Mouse (Mus musculus) myocyte (in vitro differentiated cells): Measurements from ENCODE around the gene Olfr186. TPM values are rescaled to one million over a fixed set of nuclear protein-coding genes. Genes with fewer than 3 reads are reported as not detected.
"Not testable (repeated sequence)": the region's sequence is repeated elsewhere in the genome, so short reads cannot be mapped to it uniquely, and the experiment has no call there.

Experiments used
- H3K27me3 ChIP-seq: one replicate; pipeline ENCODE4 v1.6.1; 2011; ENCODE audit not compliant: control insufficient read depth, insufficient read depth, insufficient read length
- H3K36me3 ChIP-seq: one replicate; pipeline ENCODE4 v1.6.1; 2011; ENCODE audit not compliant: control insufficient read depth, insufficient read depth
- H3K4me2 ChIP-seq: one replicate; pipeline ENCODE4 v1.6.1; 2011; ENCODE audit warnings: low read depth, control low read depth
- H3K4me3 ChIP-seq: one replicate; pipeline ENCODE4 v1.5.1; 2011; ENCODE audit warnings: mild to moderate bottlenecking, control low read depth, moderate library complexity
- H3K79me2 ChIP-seq: one replicate; pipeline ENCODE4 v1.6.1; 2011; ENCODE audit not compliant: control insufficient read depth, insufficient read depth
- H3ac ChIP-seq: one replicate; pipeline ENCODE4 v1.6.1; 2011; ENCODE audit not compliant: control insufficient read depth, insufficient read length
- CEBPB ChIP-seq: IDR thresholded peaks from 2 replicates; pipeline ENCODE4 v1.6.1; 2011; ENCODE audit warnings: mild to moderate bottlenecking, moderate library complexity; ENCODE audit not compliant: poor library complexity, insufficient read depth, severe bottlenecking
- E2F4 ChIP-seq: IDR thresholded peaks from one replicate; pipeline ENCODE4 v1.6.1; 2011; ENCODE audit warnings: mild to moderate bottlenecking, control low read depth, moderate library complexity; ENCODE audit not compliant: insufficient read depth
- MAX ChIP-seq: IDR thresholded peaks from one replicate; pipeline ENCODE4 v1.6.1; 2011; ENCODE audit warnings: low read depth, mild to moderate bottlenecking, control low read depth
- MYOD1 ChIP-seq, 3 experiments: IDR thresholded peaks; one replicate each; pipeline ENCODE4 v1.6.1; 2011; ENCODE audit warnings: control low read depth in 2 of 3, low read depth in 2 of 3, mild to moderate bottlenecking in 2 of 3, moderate library complexity in 1 of 3; ENCODE audit not compliant: insufficient read length in 2 of 3, control insufficient read depth in 1 of 3
- MYOG ChIP-seq, 3 experiments: IDR thresholded peaks; one replicate each; pipeline ENCODE4 v1.6.1; 2011; ENCODE audit warnings: control low read depth in 2 of 3, low read depth in 2 of 3, mild to moderate bottlenecking in 2 of 3; ENCODE audit not compliant: insufficient read length in 2 of 3, control insufficient read depth in 1 of 3, insufficient read depth in 1 of 3
- POLR2A ChIP-seq: IDR thresholded peaks from one replicate; pipeline ENCODE4 v1.6.1; 2011; ENCODE audit warnings: low read depth, mild to moderate bottlenecking, control low read depth, moderate library complexity; ENCODE audit not compliant: insufficient read length
- POLR2AphosphoS2 ChIP-seq: IDR thresholded peaks from one replicate; pipeline ENCODE4 v1.6.1; 2011; ENCODE audit warnings: low read depth, control low read depth; ENCODE audit not compliant: insufficient read length
- REST ChIP-seq: IDR thresholded peaks from one replicate; pipeline ENCODE4 v1.6.1; 2011; ENCODE audit warnings: mild to moderate bottlenecking, control low read depth, moderate library complexity; ENCODE audit not compliant: insufficient read depth, insufficient read length
- SRF ChIP-seq: IDR thresholded peaks from one replicate; pipeline ENCODE4 v1.6.1; 2011; ENCODE audit warnings: low read depth; ENCODE audit not compliant: control insufficient read depth, insufficient read length
- TCF12 ChIP-seq: IDR thresholded peaks from one replicate; pipeline ENCODE4 v1.6.1; 2011; ENCODE audit warnings: mild to moderate bottlenecking, control low read depth; ENCODE audit not compliant: poor library complexity, insufficient read depth, severe bottlenecking
- TCF3 ChIP-seq: IDR thresholded peaks from one replicate; pipeline ENCODE4 v1.6.1; 2011; ENCODE audit warnings: low read depth, control low read depth; ENCODE audit not compliant: insufficient read length
- USF1 ChIP-seq: IDR thresholded peaks from one replicate; pipeline ENCODE4 v1.6.1; 2011; ENCODE audit warnings: low read depth, mild to moderate bottlenecking, control low read depth, moderate library complexity
- polyA plus RNA-seq: library from polyadenylated mRNA; unstranded; fragments of >200 nt; fragmentation: generic; extraction: Trizol; gene quantifications from one replicate; pipeline ENCODE4 v1.2.1, GENCODE M21; 2012; ENCODE audit warnings: missing spikeins

The Olfr186 gene
- polyA plus RNA-seq: not detected

DNA sequence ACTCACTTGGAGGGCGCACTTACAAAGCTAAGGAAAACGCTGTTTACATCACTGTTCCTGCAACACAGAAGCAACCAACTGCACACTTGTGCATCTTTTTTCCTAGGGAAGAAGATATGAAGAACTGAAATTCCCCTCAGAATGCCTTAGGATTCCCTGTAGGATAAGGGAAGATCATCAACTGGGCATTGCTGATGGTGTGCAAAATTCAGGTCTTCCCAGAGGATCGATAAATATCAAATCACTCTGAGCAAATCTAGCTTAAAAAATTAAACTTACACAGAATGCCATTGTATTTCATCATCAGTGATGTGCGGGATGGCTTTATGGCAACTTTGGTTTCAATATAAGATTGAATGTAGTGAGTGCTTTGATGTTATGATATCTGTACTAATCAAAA lies at the start of gene Olfr186:
Gene Olfr186 (minus strand): TSS at position 101 of the 400 bp plus-strand sequence.
- Histone ChIP-seq H3K36me3 (no peaks in the 10 kb centered on the region), H3ac (no peak within 1 kb of the TSS), H3K4me3 (no peak within 1 kb of the TSS), H3K4me2 (no peak within 1 kb of the TSS), H3K79me2 (no peaks in the 10 kb centered on the region), H3K27me3 (no peaks in the 10 kb centered on the region)
- TF ChIP-seq CEBPB: no peak
- TF ChIP-seq TCF12: no peak
- TF ChIP-seq POLR2A: no peak
- no peak for TF ChIP-seq TCF3
- TF ChIP-seq E2F4: no peak
- no peak for TF ChIP-seq MAX
- no peak for TF ChIP-seq USF1
- TF ChIP-seq MYOG (IDR thresholded peaks at IDR 0.05; ENCODE audit: control insufficient read depth in 1 of 3, insufficient read depth in 1 of 3, insufficient read length in 2 of 3, low read depth in 2 of 3): no peak
- no peak for TF ChIP-seq SRF
- no peak for TF ChIP-seq MYOD1 (IDR thresholded peaks at IDR 0.05; ENCODE audit: control insufficient read depth in 1 of 3, insufficient read length in 2 of 3, low read depth in 2 of 3)
- TF ChIP-seq REST: no peak
- TF ChIP-seq POLR2AphosphoS2: no peak

DNA sequence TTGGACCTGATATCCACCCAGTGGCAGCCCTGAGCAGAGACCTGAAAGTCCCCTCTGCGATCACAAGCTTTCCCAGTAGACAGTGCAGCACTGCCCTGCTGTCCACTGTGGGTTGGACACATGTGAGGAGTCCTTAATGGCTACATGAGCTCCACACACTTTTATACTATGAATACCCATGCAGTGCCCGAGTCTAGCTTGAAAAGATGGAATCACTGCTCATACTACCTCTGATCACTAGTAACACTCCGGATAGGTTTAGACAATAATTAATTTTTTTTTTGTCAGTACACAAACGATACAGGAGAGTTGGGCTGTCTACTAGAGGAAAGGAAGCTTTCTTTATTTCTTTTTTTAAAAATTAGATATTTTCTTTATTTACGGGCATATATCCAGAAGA lies 47.8 kb upstream of the Olfr186 start, which contains the start of gene Olfr190:
Gene Olfr190 (minus strand): TSS at position 101 of the 400 bp plus-strand sequence.
- Histone ChIP-seq H3K36me3 (no peaks in the 10 kb centered on the region), H3K4me3 (no peak within 1 kb of the TSS), H3K27me3 (no peaks in the 10 kb centered on the region), H3K4me2 (no peak within 1 kb of the TSS), H3K79me2 (no peaks in the 10 kb centered on the region), H3ac (no peak within 1 kb of the TSS)
- TF ChIP-seq USF1 (no peak), SRF (no peak), MAX (no peak), MYOD1 (IDR thresholded peaks at IDR 0.05; ENCODE audit: control insufficient read depth in 1 of 3, insufficient read length in 2 of 3, low read depth in 2 of 3) (no peak), TCF12 (no peak), POLR2A (no peak), REST (no peak), POLR2AphosphoS2 (no peak), CEBPB (no peak), TCF3 (no peak), E2F4 (no peak), MYOG (IDR thresholded peaks at IDR 0.05; ENCODE audit: control insufficient read depth in 1 of 3, insufficient read depth in 1 of 3, insufficient read length in 2 of 3, low read depth in 2 of 3) (no peak)

DNA sequence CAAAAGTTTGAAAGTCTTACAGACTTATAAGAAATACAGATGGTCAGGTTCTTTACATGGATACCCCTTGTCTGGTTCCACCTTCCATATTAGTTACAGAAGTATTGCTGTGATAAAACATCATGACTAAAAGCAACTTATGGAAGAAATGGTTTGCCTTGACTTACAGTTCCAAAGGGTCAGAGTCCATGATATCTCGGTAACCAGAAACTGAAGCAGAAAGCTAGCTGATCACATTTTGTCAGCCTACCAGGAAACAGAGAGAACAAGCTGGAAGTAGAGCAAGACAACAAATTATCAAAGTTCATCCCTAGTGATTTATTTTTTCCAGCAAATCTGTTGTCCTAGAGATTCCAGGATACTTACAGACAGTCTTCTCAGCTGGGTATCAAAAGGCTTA lies 43.4 kb upstream of the Olfr186 start:
- Histone ChIP-seq H3K27me3 (no peaks in the 10 kb centered on the region), H3K4me3 (no peak overlapping the region), H3K79me2 (no peaks in the 10 kb centered on the region), H3K4me2 (no peak overlapping the region), H3K36me3 (no peaks in the 10 kb centered on the region), H3ac (no peak overlapping the region)
- TF ChIP-seq TCF3 (no peak), POLR2AphosphoS2 (no peak), POLR2A (no peak), MYOD1 (IDR thresholded peaks at IDR 0.05; ENCODE audit: control insufficient read depth in 1 of 3, insufficient read length in 2 of 3, low read depth in 2 of 3) (no peak), TCF12 (no peak), E2F4 (no peak), REST (no peak), CEBPB (no peak), MAX (no peak), SRF (no peak), USF1 (no peak), MYOG (IDR thresholded peaks at IDR 0.05; ENCODE audit: control insufficient read depth in 1 of 3, insufficient read depth in 1 of 3, insufficient read length in 2 of 3, low read depth in 2 of 3) (no peak)

DNA sequence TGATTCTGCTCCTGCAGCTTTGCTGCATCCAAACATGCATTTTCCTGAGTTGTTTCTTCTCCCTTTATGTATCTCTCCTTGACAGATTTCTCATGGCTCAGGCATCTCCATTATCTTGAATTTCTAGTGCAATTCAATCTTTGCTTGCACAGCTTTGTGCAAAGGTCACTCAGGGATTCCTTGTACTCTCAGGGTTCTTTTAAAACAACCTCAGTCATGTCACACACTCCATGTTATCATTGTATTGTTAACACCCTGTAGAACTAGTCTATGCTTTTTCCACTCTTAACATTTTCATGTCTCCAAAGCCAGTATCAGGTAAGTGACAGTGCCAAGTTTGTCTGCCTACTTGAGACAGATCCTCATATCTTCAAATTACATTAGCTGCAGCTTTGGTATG lies 41.7 kb upstream of the Olfr186 start:
- Histone ChIP-seq H3ac (no peak overlapping the region), H3K4me3 (no peak overlapping the region), H3K4me2 (no peak overlapping the region), H3K79me2 (no peaks in the 10 kb centered on the region), H3K36me3 (no peaks in the 10 kb centered on the region), H3K27me3 (no peaks in the 10 kb centered on the region)
- TF ChIP-seq MAX (no peak), CEBPB (no peak), E2F4 (no peak), TCF3 (no peak), POLR2AphosphoS2 (no peak), SRF (no peak), POLR2A (no peak), MYOG (IDR thresholded peaks at IDR 0.05; ENCODE audit: control insufficient read depth in 1 of 3, insufficient read depth in 1 of 3, insufficient read length in 2 of 3, low read depth in 2 of 3) (no peak), TCF12 (no peak), MYOD1 (IDR thresholded peaks at IDR 0.05; ENCODE audit: control insufficient read depth in 1 of 3, insufficient read length in 2 of 3, low read depth in 2 of 3) (no peak), REST (no peak), USF1 (no peak)

DNA sequence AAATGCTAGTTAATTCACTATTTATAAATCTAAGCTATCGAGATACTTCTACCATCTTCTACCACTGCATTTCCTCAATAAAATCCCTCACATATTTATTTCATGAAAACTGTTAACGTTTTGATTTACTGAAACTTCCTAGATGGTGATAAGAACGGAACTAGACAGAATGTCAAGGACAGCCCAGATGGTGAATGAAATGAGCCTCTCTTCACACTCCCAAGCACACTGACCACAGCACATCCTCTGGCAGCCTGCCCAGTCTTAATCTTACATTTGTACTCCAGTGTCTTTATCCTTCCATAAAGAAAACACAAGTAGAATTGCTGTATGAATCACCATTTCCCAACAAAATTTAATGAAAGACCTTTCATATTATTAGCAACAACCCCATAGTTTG lies 32.3 kb upstream of the Olfr186 start:
- H3K79me2 ChIP-seq, H3ac ChIP-seq, H3K4me3 ChIP-seq, H3K36me3 ChIP-seq, H3K4me2 ChIP-seq, H3K27me3 ChIP-seq: not testable (repeated sequence)

DNA sequence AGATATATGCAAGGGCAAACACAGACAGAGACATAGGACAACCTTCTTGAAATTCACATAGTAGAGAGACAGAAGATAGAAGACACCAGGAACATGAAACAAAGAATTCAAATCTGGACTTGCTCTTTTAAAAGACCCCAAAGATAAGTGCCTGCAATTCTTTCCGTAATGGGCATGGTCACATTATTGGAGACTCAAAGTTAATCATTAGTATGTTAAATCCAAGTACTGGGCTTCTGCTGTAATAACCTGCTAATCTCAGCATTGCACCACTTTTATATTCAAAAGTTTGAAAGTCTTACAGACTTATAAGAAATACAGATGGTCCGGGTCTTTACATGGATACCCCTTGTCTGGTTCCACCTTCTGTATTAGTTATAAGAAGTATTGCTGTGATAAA lies 19.2 kb upstream of the Olfr186 start:
- not testable (repeated sequence) for H3K79me2 ChIP-seq, H3K27me3 ChIP-seq, H3K36me3 ChIP-seq

More for the DNA sequence above, 19.2 kb upstream of the Olfr186 start:
- not testable (repeated sequence) for H3ac ChIP-seq, H3K4me2 ChIP-seq, H3K4me3 ChIP-seq
